In the genomic region with DNA sequence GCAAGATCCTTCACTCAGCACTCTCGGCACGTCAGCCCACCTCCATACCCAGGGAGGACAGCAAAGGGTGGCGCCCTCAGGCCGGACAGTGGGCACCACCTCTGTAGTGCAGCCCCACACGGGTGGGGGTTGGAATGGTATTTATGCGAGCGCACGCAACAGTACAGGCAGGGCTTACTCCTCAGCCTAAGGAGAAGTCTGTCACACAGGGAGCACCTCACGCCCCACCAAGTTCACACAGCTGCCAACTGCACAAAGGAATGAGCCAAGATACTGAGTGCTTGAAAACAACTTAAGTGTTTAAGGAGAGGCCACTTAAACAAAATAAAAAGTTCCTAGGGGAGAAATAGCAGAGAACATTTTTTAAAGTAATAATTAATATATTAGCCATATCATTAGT, we compare ENCODE assay signal across 21 mouse cellular contexts. TPM values are rescaled to one million over a fixed set of nuclear protein-coding genes. Genes with fewer than 3 reads are reported as not detected.
DNase-seq lines count a peak whose midpoint lies in the region; ATAC-seq and TF ChIP-seq lines count a peak whose summit lies in the region.
"Had no signal": no experiment of that assay in that cellular context is flagged by ENCODE, and none has a peak within 500 bp of the region (broad histone marks: within the 10 kb centered on the region; RNA-seq: fewer than 3 reads in every experiment).

No protein-coding gene starts in this region.

- H3K4me2 ChIP-seq in heart, embryonic 15.5 days = no peak overlapping the region
- H3K4me2 ChIP-seq: heart, embryonic 11.5 days; hindbrain, embryonic 15.5 days; intestine, embryonic 15.5 days; limb, embryonic 13.5 days; neural tube, embryonic 12.5 days had no signal

- H3K79me2 ChIP-seq in heart, adult 2 months (replicated peaks; ENCODE audit: control insufficient read depth, insufficient read depth, low read length) = no peaks in the 10 kb centered on the region

- H3K27me3 ChIP-seq in heart, embryonic 15.5 days = no peaks in the 10 kb centered on the region
- no peaks in the 10 kb centered on the region for H3K27me3 ChIP-seq in heart, adult 2 months (ENCODE audit: control insufficient read depth, insufficient read depth, low read length)
- H3K27me3 ChIP-seq: hindbrain, embryonic 15.5 days; intestine, embryonic 15.5 days; limb, embryonic 13.5 days; megakaryocyte, embryonic 14.5 days; neural tube, embryonic 12.5 days had no signal

- 79% methylated on average over 9 of the region's 9 CpGs for WGBS in heart, embryonic 15.5 days
- WGBS in heart, adult 2 months = 93% methylated on average over 9 of the region's 9 CpGs
- WGBS in lung, adult 2 months = 72% methylated on average over 9 of the region's 9 CpGs

- no peak for TF ChIP-seq CTCF in heart, adult 2 months (IDR thresholded peaks at IDR 0.05)
- TF ChIP-seq CTCF in lung, adult 2 months (IDR thresholded peaks at IDR 0.05; ENCODE audit: insufficient read depth, low read length) = no peak

- DNase-seq in heart, adult 2 months = no peak
- DNase-seq in lung, adult 18-20 months = peak; percentile 40 to 65
- no peak for DNase-seq in lung, postnatal 14 days
- peak; percentile 27 for DNase-seq in lung, adult 2 months
- peak; percentile 21 for DNase-seq in lung, postnatal 10 days
- no peak for DNase-seq in adrenal gland, postnatal 14 days
- DNase-seq in thymus, postnatal 4 days = no peak
- DNase-seq: cerebellum, adult 8-10 months; heart, postnatal 4 days; right cerebral cortex, adult 18-20 months; thymus, postnatal 25 days had no signal

- no peaks in the 10 kb centered on the region for H3K9me3 ChIP-seq in heart, embryonic 15.5 days (replicated peaks)
- H3K9me3 ChIP-seq: embryonic facial prominence, embryonic 10.5 days; hindbrain, embryonic 15.5 days; intestine, embryonic 15.5 days; limb, embryonic 13.5 days; megakaryocyte, embryonic 14.5 days; neural tube, embryonic 12.5 days had no signal

- peaks cover 8% of the 10 kb centered on the region for H3K36me3 ChIP-seq in heart, embryonic 15.5 days
- peaks cover 7% of the 10 kb centered on the region for H3K36me3 ChIP-seq in heart, adult 2 months (ENCODE audit: control insufficient read depth, insufficient read depth, low read length)
- H3K36me3 ChIP-seq: hindbrain, embryonic 15.5 days; neural tube, embryonic 12.5 days had no signal

- intact Hi-C loops in heart, adult 2 months (cut with DNase I) = no loop called here

- H3K27ac ChIP-seq in heart, embryonic 15.5 days = no peak overlapping the region
- H3K27ac ChIP-seq in heart, adult 2 months = no peak overlapping the region
- H3K27ac ChIP-seq: embryonic facial prominence, embryonic 10.5 days; hindbrain, embryonic 15.5 days; intestine, embryonic 15.5 days; limb, embryonic 13.5 days; liver, embryonic 14.5 days; neural tube, embryonic 12.5 days had no signal

- peaks cover 14% of the 10 kb centered on the region for H3K4me1 ChIP-seq in heart, embryonic 15.5 days (replicated peaks)
- H3K4me1 ChIP-seq in heart, adult 2 months (ENCODE audit: control insufficient read depth, insufficient read depth, low read length) = peaks cover 8% of the 10 kb centered on the region
- peaks cover 13% of the 10 kb centered on the region for H3K4me1 ChIP-seq in lung, adult 2 months (ENCODE audit: control insufficient read depth, insufficient read depth, low read length)
- H3K4me1 ChIP-seq: intestine, embryonic 15.5 days; neural tube, embryonic 12.5 days had no signal

- no peak overlapping the region for H3K4me3 ChIP-seq in heart, embryonic 15.5 days
- no peak overlapping the region for H3K4me3 ChIP-seq in heart, adult 2 months
- H3K4me3 ChIP-seq in lung, adult 2 months (replicated peaks; ENCODE audit: extremely low read depth, low read depth, low read length) = no peak overlapping the region
- H3K4me3 ChIP-seq: embryonic facial prominence, embryonic 10.5 days; hindbrain, embryonic 15.5 days; intestine, embryonic 15.5 days; limb, embryonic 13.5 days; megakaryocyte, embryonic 14.5 days; neural tube, embryonic 12.5 days had no signal

- 0 out of 2 replicates have a peak, but pooled peaks have one; percentile 18 for ATAC-seq in heart, embryonic 15.5 days (replicated peaks; ENCODE audit: insufficient number of reproducible peaks, insufficient read depth, low FRiP score, low read depth)
- ATAC-seq: forebrain, embryonic 14.5 days; intestine, embryonic 15.5 days had no signal

- TF ChIP-seq POLR2A in heart, adult 2 months (IDR thresholded peaks at IDR 0.05; ENCODE audit: insufficient read depth, low read depth, low read length) = no peak
- TF ChIP-seq POLR2A in lung, adult 2 months (IDR thresholded peaks at IDR 0.05; ENCODE audit: borderline replicate concordance, extremely low read depth, low read depth, low read length) = no peak

- no peak for TF ChIP-seq EP300 in heart, adult 2 months (IDR thresholded peaks at IDR 0.05; ENCODE audit: insufficient read depth, low read depth, low read length)

- H3K9ac ChIP-seq in heart, embryonic 15.5 days = no peak overlapping the region
- H3K9ac ChIP-seq in heart, adult 2 months (ENCODE audit: low read depth, low read length) = no peak overlapping the region
- H3K9ac ChIP-seq: hindbrain, embryonic 15.5 days; intestine, embryonic 15.5 days; limb, embryonic 13.5 days; liver, embryonic 14.5 days; neural tube, embryonic 12.5 days had no signal

RNA-seq across cellular contexts. Expression of a gene that starts 44.5 kb away (rescaled TPM):
- 75.4 and 88.8 TPM in 2 replicates for polyA plus RNA-seq in heart, embryonic 15.5 days (2015; fragmentation: Nextera tagmentation; extraction: Ambion mirVana)
- 10 to 100 TPM; 35.3 to 37.6 TPM for total RNA-seq in heart, adult 2 months (2021)
- 29.5 and 31.5 TPM in 2 replicates for polyA plus RNA-seq in heart, adult 2 months (2012; rRNA removed)
- polyA plus RNA-seq in lung, adult 2 months (2012; rRNA removed) = 76.8 and 79.7 TPM in 2 replicates
- total RNA-seq in adrenal gland, postnatal 14 days (2021) = 100 and 106 TPM in 2 replicates

RNA-seq across cellular contexts. Expression of a gene that starts 44.6 kb away (rescaled TPM):
- polyA plus RNA-seq in heart, embryonic 15.5 days (2015; fragmentation: Nextera tagmentation; extraction: Ambion mirVana) = 6.5 and 7.7 TPM in 2 replicates
- 1 to 10 TPM; 2.3 to 2.5 TPM for total RNA-seq in heart, adult 2 months (2021)
- 5.4 and 9.7 TPM in 2 replicates for polyA plus RNA-seq in heart, adult 2 months (2012; rRNA removed)
- 3.0 and 4.7 TPM in 2 replicates for polyA plus RNA-seq in lung, adult 2 months (2012; rRNA removed)
- total RNA-seq in adrenal gland, postnatal 14 days (2021) = 8.8 and 13.6 TPM in 2 replicates

Comparison
In these comparisons a context has a peak if more than half of its experiments do, and no peak if none do; other contexts are left out.
1. DNase-seq: peak in lung, adult 18-20 months (2 of 2), lung, adult 2 months (single experiment) and lung, postnatal 10 days (single experiment); none in heart, adult 2 months (0 of 2), lung, postnatal 14 days (single experiment), adrenal gland, postnatal 14 days (single experiment) and thymus, postnatal 4 days (single experiment).